Mouse (Mus musculus): ENCODE measurements at regions not wholly inside any gene's neighbourhood (a gene's known extent, or its start where the extent isn't known, plus 50 kb on each side); places are given as distances from the start of the nearest gene placed in this dataset.

DNA sequence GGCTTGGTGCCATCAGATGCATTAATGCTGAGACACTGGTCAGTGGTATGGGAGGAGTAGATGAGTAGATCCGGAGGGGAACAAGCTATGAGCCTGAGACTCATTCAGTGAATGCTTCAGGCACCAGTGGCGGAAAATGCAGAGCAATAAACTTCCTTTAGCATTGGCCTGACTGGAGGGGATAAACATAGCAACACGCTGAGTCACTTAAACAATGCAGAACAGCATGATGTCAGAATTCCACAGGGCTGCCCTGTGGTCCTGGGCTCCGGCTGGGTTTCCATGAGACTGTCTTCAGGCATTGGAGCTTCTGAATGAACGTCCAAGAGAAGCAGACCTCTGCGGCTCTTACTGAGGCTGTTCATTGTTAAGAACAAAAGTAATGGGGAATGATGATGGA, 145.4 kb upstream of the Gm10181 start:
- DNase-seq = no peak

- DNase-seq = no peak
Observed at GRCm38 (mm10) chr9:24952516-24952915, 136.7 kb upstream of the Gm10181 start.

DNA sequence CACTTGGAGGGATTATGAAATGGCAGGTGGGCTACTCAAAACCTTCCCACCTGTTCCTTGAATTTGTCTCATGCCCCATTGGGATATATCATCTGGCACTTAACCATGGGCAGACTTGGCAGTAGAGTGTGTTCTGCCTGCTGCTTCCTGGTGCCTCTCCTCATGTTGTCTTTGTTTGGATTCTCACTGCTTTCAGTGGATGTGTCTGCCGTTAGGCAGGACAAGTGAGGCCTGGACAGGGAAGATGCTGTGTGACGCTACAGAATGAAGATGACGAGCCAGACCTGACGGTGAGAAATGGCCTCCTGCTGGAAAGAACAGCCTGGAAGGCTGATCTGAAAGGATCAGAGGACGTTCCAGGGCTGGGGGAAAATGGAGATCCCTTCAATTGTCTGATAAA, 133.6 kb upstream of the Gm10181 start:
- DNase-seq = no peak

DNA sequence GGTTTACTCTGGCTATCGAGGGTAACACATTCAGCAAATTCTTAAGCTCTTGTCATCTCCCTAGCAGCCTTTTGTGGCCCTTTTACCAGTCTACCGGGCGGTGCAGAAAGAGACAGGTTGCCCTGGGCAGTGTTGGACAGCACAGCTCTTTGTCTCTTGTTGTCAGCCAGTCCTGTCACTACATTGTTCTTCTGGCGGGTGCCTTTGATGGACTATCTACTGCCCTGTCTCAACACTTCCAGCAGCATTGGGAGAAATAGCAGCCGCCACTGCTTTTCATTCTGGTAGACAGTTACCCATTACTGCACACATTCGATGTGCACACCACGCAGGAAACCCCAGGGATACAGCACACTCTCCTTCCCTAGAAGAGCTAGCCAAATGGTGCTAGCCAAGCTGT, 132.7 kb upstream of the Gm10181 start:
- no peak for DNase-seq

- no peak for DNase-seq
Observed at GRCm38 (mm10) chr9:24963290-24963689, 125.9 kb upstream of the Gm10181 start.

DNA sequence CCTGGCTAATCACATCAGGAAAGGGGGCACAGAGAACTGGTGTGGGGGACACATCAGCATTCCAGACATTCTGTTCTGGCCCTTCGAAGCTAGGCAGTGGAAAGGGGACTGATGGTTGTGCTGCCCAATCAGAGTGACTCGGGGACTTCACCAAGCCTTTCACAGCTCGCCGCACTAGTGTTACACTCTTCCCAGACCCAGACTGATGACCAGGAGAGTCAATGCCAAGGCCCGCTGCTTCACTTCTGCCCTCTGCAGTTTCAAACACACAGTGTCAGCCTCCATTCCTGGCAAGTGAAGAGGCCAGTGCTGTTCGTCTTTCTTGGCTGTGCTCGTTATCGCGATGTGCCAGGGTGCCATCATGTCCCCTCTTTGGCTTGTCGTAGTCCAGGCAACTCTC, 121.7 kb upstream of the Gm10181 start:
- no peak for DNase-seq

- no peak for DNase-seq
Observed at GRCm38 (mm10) chr9:24974021-24974741, 115.0 kb upstream of the Gm10181 start.

DNA sequence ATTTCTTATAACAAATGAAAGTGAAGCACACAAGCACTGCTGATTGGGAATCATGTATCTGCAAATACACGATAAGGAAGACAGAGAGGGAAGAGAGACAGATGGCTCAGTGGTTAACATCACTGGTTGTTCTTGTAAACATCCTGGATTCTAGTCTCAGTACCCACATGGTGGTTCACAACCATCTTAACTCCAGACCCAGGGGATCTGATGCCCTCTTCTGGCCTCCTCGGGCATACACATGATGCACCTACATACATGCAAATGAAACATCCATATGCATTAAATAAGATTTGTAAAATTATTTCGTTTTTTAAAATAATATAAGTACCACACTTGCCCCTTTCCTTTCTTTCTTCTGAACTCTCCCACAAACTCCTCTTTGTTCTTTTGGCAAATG, 106.4 kb upstream of the Gm10181 start:
- no peak for DNase-seq

DNA sequence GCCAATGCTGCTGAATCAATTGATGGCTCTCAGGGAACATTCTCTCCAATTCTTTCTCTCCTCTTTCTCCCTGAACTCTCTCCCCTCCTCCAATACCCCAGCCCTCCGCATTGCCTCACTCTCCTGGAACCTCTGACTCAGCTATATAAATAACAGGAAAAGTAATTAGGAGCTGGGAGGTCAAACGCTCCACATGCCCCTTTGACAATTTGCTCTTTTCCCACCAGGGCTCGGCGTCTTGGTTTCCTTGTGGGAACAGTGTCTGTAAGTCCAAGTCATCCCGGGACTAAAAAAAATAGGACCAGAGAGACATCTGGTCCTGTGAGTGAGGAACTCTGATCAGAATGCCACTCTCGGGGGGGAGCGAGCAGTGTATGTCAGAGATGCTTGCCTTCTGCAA, 94.7 kb upstream of the Gm10181 start:
- no peak for DNase-seq

DNA sequence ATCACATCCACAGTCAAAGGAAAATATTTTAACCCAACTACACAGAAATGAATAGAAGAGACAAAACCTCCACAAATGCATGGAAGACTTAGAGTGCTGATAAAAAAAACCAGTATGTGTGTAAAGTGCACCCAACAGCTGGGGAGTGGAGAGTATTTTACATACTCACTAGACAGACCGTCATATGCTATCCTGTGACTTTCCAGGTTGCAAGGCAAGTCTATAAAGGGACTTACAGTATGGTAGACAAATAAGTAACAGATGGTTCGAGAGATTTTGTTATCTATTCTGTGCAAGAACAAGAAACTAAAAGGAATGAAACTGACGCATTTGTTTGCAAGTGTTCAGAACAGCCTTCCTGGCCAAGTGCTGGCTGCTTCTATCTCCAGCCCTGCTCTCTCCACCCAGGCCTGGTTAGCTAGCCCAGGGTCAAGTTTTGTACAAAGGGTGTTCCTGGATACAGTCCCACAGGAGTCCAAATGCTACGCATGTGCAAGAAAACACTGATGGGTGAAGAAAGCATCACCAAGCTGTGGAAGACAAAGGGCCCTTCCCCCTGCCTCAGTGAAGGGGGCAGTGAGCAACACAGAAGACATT, 68.0 kb upstream of the Gm10181 start:
- no peak for DNase-seq

- DNase-seq = no peak
Observed at GRCm38 (mm10) chr9:25022439-25022838, 66.8 kb upstream of the Gm10181 start.

DNA sequence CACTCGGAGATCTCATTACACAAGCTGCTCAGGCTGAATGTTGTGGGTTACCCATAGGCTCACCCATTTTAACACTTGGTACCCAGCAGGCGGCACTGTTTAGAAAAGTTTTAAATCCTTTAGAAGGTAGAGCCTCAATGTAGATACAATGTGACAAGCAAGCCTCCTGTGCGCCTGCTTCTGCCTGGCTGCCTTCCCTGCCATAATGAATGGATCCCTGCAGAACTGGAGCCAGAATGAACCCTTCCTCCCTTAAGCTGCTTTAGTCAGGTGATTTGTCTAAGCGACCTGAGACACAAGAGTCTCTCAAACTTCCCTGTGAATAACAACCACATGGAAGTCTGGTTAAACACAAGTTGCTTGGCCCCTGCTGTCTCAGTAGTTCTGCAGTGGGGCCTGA, 64.7 kb upstream of the Gm10181 start:
- DNase-seq = no peak

DNA sequence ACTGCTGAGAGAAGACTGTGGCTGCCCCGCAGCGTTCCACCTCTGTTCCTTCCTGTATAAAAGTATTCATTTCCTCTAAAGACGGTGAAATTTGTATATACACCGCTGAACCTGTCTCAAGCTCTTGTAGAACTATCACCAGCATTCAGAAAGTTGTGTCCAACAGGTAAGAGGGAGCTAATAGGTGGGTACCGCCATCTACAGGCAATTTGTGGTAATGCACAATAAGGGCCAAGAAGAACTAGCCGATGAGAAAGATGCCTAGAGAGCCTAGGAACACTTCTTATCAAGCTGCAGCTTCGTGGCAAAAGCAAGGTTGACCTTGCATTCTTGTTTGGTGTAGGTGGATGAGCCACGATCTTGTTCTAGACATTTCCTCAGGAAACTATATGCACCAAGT, 61.6 kb upstream of the Gm10181 start:
- DNase-seq = peak; percentile 28

- DNase-seq = no peak
Observed at GRCm38 (mm10) chr9:25028305-25028704, 60.9 kb upstream of the Gm10181 start.

GRCm38 (mm10) chr9:25031466-25031865, 57.8 kb upstream of the Gm10181 start:
- DNase-seq = no peak
